Mouse (Mus musculus): ENCODE results near the gene Dock2. TPM values are rescaled to one million over a fixed set of nuclear protein-coding genes. Genes with fewer than 3 reads are reported as not detected.

Dock2 gene
- total RNA-seq, 2 experiments from 2014 or later, result 2.5 to 4.1 TPM

DNA sequence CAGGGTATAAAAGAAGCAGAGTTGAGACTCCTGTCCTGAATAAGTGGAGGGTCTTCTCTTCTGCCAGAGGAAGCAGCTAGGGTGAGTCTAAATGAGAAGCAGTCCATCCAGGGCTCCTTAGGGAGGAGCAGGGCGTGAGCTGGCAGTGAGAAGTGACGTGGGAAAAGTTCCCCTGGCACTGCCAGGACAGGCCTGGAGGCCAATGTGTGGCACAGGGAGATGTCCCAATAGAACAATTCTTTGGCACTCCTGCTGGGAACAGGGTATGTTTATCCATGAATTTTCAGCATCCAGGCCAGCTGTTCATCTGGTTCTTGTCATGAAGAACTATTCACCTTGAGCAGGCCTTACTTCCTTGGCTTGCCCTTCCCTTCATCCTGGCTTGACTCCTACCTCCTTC is 604.9 kb downstream of the Dock2 start:
- intact Hi-C loops (cut with DNase I), result no loop called here

More for the DNA sequence above, 604.9 kb downstream of the Dock2 start:
- no peak for DNase-seq (ENCODE audit: low spot score in 2 of 2)

Other genes with a start within 250 kb of the Dock2 start
- under 1 TPM; 0.25 TPM for gene Spdl1, start 49.7 kb upstream of the Dock2 start, total RNA-seq (2021)

Data from left cerebral cortex, postnatal 36 days (tissue).